Mouse (Mus musculus): ENCODE results near the gene Lmbr1l. TPM values are rescaled to one million over a fixed set of nuclear protein-coding genes. Genes with fewer than 3 reads are reported as not detected.
A peak's percentile ranks its signal among the peaks of the same experiment; 100 is the strongest.

Lmbr1l gene
- polyA plus RNA-seq, 1 experiment, result 43.4 TPM

DNA sequence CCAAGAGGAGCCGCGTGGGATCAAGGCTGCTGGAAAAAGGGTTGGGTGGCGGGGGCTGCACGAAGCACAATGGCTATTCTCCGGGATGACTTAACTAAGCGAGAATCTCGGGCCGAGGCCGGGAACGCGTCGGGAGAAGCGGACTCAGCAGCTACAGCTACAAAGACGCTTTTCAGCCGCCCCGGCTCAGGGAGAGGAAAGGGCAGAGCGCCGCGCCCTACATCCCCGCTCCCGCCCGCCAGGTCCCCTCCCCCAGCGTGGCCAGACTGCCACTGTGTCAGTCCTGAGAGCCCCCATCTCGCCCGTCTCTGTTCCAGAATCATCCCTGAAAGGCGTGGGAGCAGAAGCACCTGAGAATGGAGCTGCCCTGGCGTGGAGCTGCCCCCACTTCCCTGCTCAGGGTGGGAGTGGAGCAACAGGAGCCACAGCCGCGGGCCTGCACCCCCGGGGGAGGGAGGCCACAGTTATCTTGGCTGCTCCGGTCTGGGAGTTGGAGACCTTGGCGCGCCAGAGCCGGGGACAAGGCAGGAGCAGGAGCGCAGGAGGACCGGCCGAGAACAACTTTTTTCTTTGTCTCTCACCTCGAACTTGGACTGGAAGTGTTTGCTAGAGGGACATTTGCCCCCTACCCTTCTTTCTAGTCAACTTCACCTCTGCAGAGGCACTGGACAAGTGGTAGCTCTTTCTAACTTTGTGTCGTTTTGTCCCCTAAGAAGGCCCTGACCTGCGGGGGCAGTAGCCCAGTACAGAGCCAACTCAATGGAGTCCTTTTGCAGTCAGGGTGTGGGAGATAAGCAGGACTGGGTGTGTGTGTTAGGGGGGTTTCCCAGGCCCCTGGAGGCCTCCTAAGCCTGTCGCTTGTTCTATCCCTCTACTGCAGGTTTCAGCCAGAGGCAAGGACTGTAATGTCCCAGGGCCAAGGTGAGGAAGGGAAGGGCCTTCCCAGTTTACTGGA lies 22.1 kb downstream of the Lmbr1l start:
- no peak for DNase-seq (ENCODE audit: low spot score)

- DNase-seq (ENCODE audit: low spot score), result no peak
These were observed 23.0 kb downstream of the Lmbr1l start for GRCm38 (mm10) chr15:98894746-98895634.

- DNase-seq (ENCODE audit: low spot score), result no peak
These were observed 23.9 kb downstream of the Lmbr1l start, which contains the start of gene Rhebl1 for GRCm38 (mm10) chr15:98893940-98894745. Gene Rhebl1, minus strand, starts transcription at chr15:98894540.

DNA sequence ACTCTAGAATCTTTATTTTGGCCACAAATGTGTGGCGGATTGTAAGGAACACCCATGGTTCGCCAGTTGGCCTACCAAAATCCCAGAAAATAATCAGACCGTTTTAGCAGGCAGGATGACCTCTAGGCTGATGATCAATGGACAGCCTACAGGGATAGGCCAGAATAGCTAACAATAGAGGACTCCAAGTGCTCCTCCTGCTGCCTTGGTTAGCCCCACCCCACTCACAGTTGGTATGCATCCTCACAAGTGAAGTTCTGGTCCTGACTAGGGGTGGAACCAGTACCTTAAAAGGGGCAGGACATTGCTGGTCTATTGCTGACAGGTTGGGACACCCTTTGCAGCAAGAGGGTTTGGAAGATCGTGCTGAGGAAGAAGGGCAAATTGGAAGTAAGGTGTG lies 25.0 kb downstream of the Lmbr1l start:
- no peak for DNase-seq (ENCODE audit: low spot score)

- DNase-seq (ENCODE audit: low spot score), result no peak
These were observed 26.0 kb downstream of the Lmbr1l start for GRCm38 (mm10) chr15:98891907-98892606.

DNA sequence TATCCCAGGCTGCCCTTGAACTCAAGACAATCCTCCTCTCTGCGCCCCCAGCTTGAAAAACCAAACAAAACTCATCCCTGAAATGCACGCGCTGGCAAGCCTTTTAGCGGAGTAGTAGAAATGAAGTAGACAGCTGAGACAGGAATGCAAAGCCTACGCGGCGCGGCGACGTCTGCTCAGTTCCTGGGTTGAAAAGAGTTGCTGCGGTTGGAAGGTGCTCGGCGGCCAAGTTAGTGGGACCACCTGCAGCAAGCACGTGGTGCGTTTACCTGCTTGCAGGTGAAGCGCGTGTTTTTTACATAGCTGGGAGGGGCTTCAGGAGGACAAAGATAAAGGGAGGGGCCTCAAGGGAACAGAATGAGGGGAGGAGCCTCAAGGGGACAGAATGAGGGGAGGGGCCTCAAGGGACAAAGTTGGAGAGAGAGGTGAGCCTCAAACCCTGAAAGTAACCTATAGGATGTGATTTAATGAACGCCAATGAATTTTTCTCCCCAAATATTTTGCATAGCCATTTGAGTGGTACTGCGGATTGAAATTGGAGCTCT lies 26.8 kb downstream of the Lmbr1l start:
- DNase-seq (ENCODE audit: low spot score), result no peak

DNA sequence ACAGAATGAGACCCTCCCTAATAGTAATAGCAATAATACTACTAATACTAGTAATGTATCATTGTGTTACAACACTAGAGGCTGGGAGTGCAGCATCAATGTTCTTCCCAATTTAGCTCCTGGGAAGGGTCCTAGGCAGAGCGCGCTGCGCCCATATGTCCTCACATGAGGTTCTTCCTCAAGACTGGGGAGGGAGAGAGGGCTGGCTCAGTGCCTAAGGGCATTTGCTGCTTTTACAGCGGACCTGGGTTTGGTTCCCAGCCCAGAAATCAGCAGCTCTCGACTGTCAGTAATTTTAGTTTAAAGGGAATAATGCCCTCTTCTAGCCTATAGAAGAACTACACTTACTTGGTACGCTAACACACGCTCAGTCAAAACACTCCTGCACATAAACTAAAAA lies 30.5 kb downstream of the Lmbr1l start:
- DNase-seq (ENCODE audit: low spot score), result no peak

GRCm38 (mm10) chr15:98886667-98887387 lies 31.2 kb downstream of the Lmbr1l start:
- no peak for DNase-seq (ENCODE audit: low spot score)

DNA sequence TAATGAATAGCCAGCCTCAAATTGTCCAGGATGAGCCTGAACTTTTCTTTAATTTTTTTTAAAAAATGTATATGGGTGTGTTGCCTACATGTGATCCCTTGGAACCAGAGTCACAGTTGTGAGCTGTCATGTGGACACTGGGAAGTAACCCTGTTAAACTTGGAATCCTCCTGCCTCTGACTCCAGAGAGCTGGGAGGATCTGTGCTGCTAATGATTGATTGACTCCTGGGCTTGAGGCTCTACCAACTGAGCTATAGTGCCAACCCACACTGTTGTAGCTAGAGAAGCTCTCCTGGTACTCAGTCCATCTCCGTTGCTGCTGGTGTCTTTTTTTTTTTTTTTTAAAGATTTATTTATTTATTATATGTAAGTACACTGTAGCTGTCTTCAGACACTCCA lies 33.9 kb downstream of the Lmbr1l start:
- no peak for DNase-seq (ENCODE audit: low spot score)

DNA sequence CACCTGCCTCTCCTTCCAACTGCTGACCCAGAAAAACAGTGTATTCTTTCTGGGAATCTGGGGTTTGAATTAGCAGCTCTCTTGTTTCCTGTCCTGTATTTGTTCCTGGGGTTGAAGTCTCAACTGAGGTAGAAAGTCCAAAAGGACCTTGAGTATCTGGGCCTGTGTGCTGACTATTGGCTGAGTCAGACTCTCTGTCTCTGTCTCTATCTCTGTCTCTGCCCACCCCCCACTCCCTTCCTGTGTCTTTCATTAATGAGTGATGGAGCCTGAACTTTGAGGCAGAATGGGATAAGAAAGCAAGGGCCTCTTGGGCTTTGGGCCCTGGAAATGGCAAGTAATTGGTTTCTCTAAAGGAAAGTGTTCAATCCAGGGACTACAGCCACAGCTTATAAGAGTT lies 34.4 kb downstream of the Lmbr1l start:
- no peak for DNase-seq (ENCODE audit: low spot score)

- peak; percentile 18 for DNase-seq (ENCODE audit: low spot score)
These were observed 36.4 kb downstream of the Lmbr1l start for GRCm38 (mm10) chr15:98881656-98882008.

DNA sequence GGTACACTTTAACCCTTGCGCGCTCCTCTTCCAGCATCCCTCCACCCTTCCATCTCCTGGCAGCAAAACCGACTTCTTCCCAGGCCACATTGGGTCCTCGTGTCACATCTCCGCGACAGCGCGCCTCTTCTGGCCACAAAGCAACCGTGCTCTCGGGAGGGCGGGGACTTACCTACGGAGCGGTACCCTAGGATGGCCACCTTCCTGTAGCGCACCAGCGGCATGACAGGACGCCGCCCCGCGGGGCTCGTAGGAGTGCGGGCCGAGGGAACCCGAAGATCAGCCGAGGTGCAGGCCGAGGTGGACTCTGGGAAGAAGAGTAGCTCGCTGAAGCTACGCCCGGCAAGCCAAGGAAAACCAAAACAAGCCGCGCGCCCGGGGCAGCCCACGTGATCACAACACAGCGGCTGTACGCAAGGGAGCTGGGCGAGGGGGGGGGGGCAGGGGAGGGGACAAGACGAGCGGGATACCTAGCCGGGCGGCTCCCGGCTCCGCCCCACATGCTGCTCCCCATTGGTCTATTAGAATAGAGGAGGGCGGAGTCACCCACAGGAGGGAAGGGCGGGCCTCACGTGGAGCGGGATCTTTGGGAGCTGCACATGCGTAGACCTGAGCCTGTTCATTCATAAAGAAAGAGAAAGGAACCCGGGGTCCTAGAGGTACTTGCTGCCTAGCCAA lies 36.9 kb downstream of the Lmbr1l start:
- DNase-seq (ENCODE audit: low spot score), result peak; percentile 79

GRCm38 (mm10) chr15:98877331-98877730 lies 40.7 kb downstream of the Lmbr1l start:
- no peak for DNase-seq (ENCODE audit: low spot score)

GRCm38 (mm10) chr15:98871916-98872888 lies 45.8 kb downstream of the Lmbr1l start:
- DNase-seq (ENCODE audit: low spot score), result peak; percentile 95

- DNase-seq (ENCODE audit: low spot score), result no peak
These were observed 46.7 kb downstream of the Lmbr1l start, which contains the start of gene Kmt2d for GRCm38 (mm10) chr15:98871070-98871915. Gene Kmt2d, minus strand, starts transcription at chr15:98871204.

DNA sequence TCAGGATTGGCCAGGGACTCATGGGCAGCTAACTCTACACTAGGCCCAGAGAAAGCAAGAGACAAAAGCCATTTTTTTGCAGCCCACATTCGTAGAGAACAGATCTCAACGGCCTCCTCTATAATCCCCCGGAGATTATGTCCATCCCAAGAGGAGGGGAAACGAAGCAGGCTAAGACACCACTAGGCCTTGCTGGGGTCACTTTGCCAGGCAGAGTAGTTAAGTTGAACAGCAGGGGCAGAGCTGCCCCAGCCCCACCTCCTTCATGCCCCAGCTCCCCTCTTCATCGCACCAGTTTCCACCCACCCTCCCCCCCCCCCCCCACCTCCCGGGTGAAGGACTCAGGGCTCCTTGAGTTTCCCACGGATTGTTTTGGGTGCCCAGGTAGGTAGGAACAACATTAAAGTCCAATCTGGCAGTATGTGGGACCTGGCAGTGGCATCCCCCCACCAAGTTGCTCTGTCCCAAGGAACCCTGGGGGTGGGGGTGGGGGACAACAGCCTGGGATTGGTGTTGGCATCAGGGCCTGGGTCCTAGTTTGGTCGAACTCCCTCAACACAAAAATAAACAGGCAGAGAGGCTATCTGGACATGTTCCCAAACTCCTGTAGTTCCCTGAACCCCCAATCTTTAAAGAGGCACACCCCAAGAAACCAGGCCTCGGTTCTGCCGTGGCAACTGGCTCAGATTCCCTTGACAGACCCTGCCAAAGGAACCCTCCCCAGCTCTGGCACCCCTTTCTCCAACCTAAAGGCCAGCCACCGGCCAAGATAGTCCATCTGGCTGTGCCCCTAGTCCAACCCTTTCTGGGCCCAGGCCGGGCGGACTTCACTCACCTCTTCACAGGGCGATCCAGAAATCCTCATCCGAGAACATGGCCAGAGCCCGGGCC lies 47.6 kb downstream of the Lmbr1l start:
- DNase-seq (ENCODE audit: low spot score), result peak; percentile 35
